Mouse (Mus musculus) adrenal gland, postnatal 25 days (tissue): ENCODE data around the gene Foxl1. TPM values are rescaled to one million over a fixed set of nuclear protein-coding genes. Genes with fewer than 3 reads are reported as not detected.

Experiments used
- DNase-seq: peaks from one replicate; pipeline ENCODE4 v3.0.0; 2021; ENCODE audit warnings: mixed read lengths
- long read RNA-seq: library from polyadenylated mRNA; stranded (forward); transcript quantifications from one replicate; pipeline ENCODE4 v2.0.0, GENCODE M21; 2021
- total RNA-seq: library from RNA; stranded (reverse); gene quantifications from 2 replicates; pipeline ENCODE4 v1.2.3, GENCODE M21; 2021

Gene Foxl1
- total RNA-seq, result 0.27 and 0.33 TPM in 2 replicates
- long read RNA-seq, result 0 reads

- DNase-seq, result no peak
These were observed at the start of gene Foxl1 for GRCm38 (mm10) chr8:121127756-121128375. Foxl1 (plus strand) TSS chr8:121127940.

- no peak for DNase-seq
These were observed 49.0 kb upstream of the Foxl1 start for GRCm38 (mm10) chr8:121078721-121079120.

GRCm38 (mm10) chr8:121079201-121079600 lies 48.5 kb upstream of the Foxl1 start:
- no peak for DNase-seq

GRCm38 (mm10) chr8:121079944-121080343 lies 47.8 kb upstream of the Foxl1 start:
- DNase-seq, result no peak

GRCm38 (mm10) chr8:121080361-121081090 lies 47.2 kb upstream of the Foxl1 start:
- DNase-seq, result no peak

GRCm38 (mm10) chr8:121081398-121081797 lies 46.3 kb upstream of the Foxl1 start:
- no peak for DNase-seq

- DNase-seq, result no peak
These were observed 45.3 kb upstream of the Foxl1 start for GRCm38 (mm10) chr8:121082218-121083092.

GRCm38 (mm10) chr8:121083093-121083935 lies 44.4 kb upstream of the Foxl1 start:
- peak; percentile 75 for DNase-seq

GRCm38 (mm10) chr8:121083936-121084209 lies 43.9 kb upstream of the Foxl1 start:
- DNase-seq, result no peak

GRCm38 (mm10) chr8:121084210-121084951 lies 43.4 kb upstream of the Foxl1 start, which contains the start of gene Foxf1:
Foxf1 (plus strand) TSS chr8:121084386.
- DNase-seq, result peak; percentile 17

- no peak for DNase-seq
These were observed 42.7 kb upstream of the Foxl1 start for GRCm38 (mm10) chr8:121085011-121085410.

- DNase-seq, result no peak
These were observed 42.2 kb upstream of the Foxl1 start for GRCm38 (mm10) chr8:121085561-121085960.

- DNase-seq, result no peak
These were observed 41.5 kb upstream of the Foxl1 start for GRCm38 (mm10) chr8:121086004-121086900.

- no peak for DNase-seq
These were observed 39.5 kb upstream of the Foxl1 start for GRCm38 (mm10) chr8:121088281-121088680.

GRCm38 (mm10) chr8:121088871-121089630 lies 38.7 kb upstream of the Foxl1 start:
- no peak for DNase-seq

GRCm38 (mm10) chr8:121089631-121090380 lies 37.9 kb upstream of the Foxl1 start:
- DNase-seq, result no peak

GRCm38 (mm10) chr8:121090716-121091115 lies 37.0 kb upstream of the Foxl1 start:
- no peak for DNase-seq

GRCm38 (mm10) chr8:121092141-121092540 lies 35.6 kb upstream of the Foxl1 start:
- DNase-seq, result no peak

GRCm38 (mm10) chr8:121092627-121093026 lies 35.1 kb upstream of the Foxl1 start:
- DNase-seq, result peak; percentile 85
